Comparison of ENCODE assay signal across 10 mouse cellular contexts in genomic region chr3:104303577-104303976, GRCm38 (mm10).
DNase-seq lines count a peak whose midpoint lies in the region; ATAC-seq and TF ChIP-seq lines count a peak whose summit lies in the region.
"Had no signal": no experiment of that assay in that cellular context is flagged by ENCODE, and none has a peak within 500 bp of the region (broad histone marks: within the 10 kb centered on the region; RNA-seq: fewer than 3 reads in every experiment).

No protein-coding gene starts in this region.

- H3K27ac ChIP-seq in lung, embryonic 14.5 days (ENCODE audit: low read depth): no peak overlapping the region
- H3K27ac ChIP-seq in forebrain, postnatal 0 days (ENCODE audit: low read depth, low read length): no peak overlapping the region
- H3K27ac ChIP-seq in midbrain, embryonic 11.5 days (ENCODE audit: low read depth, low read length): no peak overlapping the region
- H3K27ac ChIP-seq: liver, embryonic 13.5 days had no signal

- ATAC-seq in frontal cortex, adult (ENCODE audit: low TSS enrichment): 0 out of 2 replicates have a peak, but pooled peaks have one; percentile 44
- ATAC-seq in lung, embryonic 14.5 days (ENCODE audit: insufficient read depth): no peak
- no peak for ATAC-seq in forebrain, postnatal 0 days
- no peak for ATAC-seq in midbrain, embryonic 11.5 days (ENCODE audit: low FRiP score)

- no peak for DNase-seq in frontal cortex, adult 2 months (ENCODE audit: extremely low spot score in 1 of 2, low spot score in 1 of 2)
- peak; percentile 31 for DNase-seq in lung, embryonic 14.5 days
- no peak for DNase-seq in lung, postnatal 4 days
- peak; percentile 17 for DNase-seq in gastrocnemius, postnatal 25 days
- peak; percentile 85 for DNase-seq in kidney, postnatal 14 days
- no peak for DNase-seq in forebrain, postnatal 0 days
- no peak for DNase-seq in midbrain, embryonic 11.5 days (ENCODE audit: low spot score, missing footprints)
- DNase-seq: liver, embryonic 13.5 days; thymus, postnatal 36 days had no signal

- H3K27me3 ChIP-seq in lung, embryonic 14.5 days (ENCODE audit: insufficient read depth, low read length): no peaks in the 10 kb centered on the region
- no peaks in the 10 kb centered on the region; the same call in 1 of the 2 replicates for H3K27me3 ChIP-seq in forebrain, postnatal 0 days (ENCODE audit: insufficient read depth, low read length)
- no peaks in the 10 kb centered on the region for H3K27me3 ChIP-seq in midbrain, embryonic 11.5 days (ENCODE audit: control insufficient read depth, insufficient read depth, low read length)
- H3K27me3 ChIP-seq: liver, embryonic 13.5 days had no signal

- H3K36me3 ChIP-seq in lung, embryonic 14.5 days (ENCODE audit: insufficient read depth): no peaks in the 10 kb centered on the region
- H3K36me3 ChIP-seq in forebrain, postnatal 0 days (ENCODE audit: insufficient read depth): no peaks in the 10 kb centered on the region
- H3K36me3 ChIP-seq in midbrain, embryonic 11.5 days (ENCODE audit: control insufficient read depth, insufficient read depth, low read length): no peaks in the 10 kb centered on the region
- H3K36me3 ChIP-seq: liver, embryonic 13.5 days had no signal

- no peak overlapping the region for H3K4me2 ChIP-seq in lung, embryonic 14.5 days
- H3K4me2 ChIP-seq in forebrain, postnatal 0 days (ENCODE audit: low read depth): no peak overlapping the region
- H3K4me2 ChIP-seq in midbrain, embryonic 11.5 days: no peak overlapping the region
- H3K4me2 ChIP-seq: liver, embryonic 13.5 days had no signal

- H3K4me1 ChIP-seq in lung, embryonic 14.5 days (ENCODE audit: insufficient read depth): no peaks in the 10 kb centered on the region; the same call in 1 of the 2 replicates
- H3K4me1 ChIP-seq in forebrain, postnatal 0 days (ENCODE audit: insufficient read depth): 0 out of 2 replicates have a peak, but pooled peaks cover 8% of the 10 kb centered on the region
- peaks cover 15% of the 10 kb centered on the region for H3K4me1 ChIP-seq in midbrain, embryonic 11.5 days (ENCODE audit: control insufficient read depth, insufficient read depth, low read length)
- H3K4me1 ChIP-seq: liver, embryonic 13.5 days had no signal

- no peak for TF ChIP-seq CTCF in lung, embryonic 14.5 days (IDR thresholded peaks at IDR 0.05; ENCODE audit: low read depth)
- TF ChIP-seq CTCF in forebrain, postnatal 0 days (IDR thresholded peaks at IDR 0.05; ENCODE audit: low read depth): no peak

- no peak overlapping the region for H3K4me3 ChIP-seq in lung, embryonic 14.5 days (ENCODE audit: low read depth, low read length)
- H3K4me3 ChIP-seq in forebrain, postnatal 0 days (ENCODE audit: low read depth, low read length): no peak overlapping the region
- no peak overlapping the region for H3K4me3 ChIP-seq in midbrain, embryonic 11.5 days (ENCODE audit: low read depth, low read length)
- H3K4me3 ChIP-seq: liver, embryonic 13.5 days had no signal

- no peaks in the 10 kb centered on the region for H3K9me3 ChIP-seq in lung, embryonic 14.5 days (ENCODE audit: low read depth, low read length)
- H3K9me3 ChIP-seq in forebrain, postnatal 0 days (ENCODE audit: low read length): no peaks in the 10 kb centered on the region
- H3K9me3 ChIP-seq in midbrain, embryonic 11.5 days (ENCODE audit: control insufficient read depth, low read length): no peaks in the 10 kb centered on the region
- H3K9me3 ChIP-seq: liver, embryonic 13.5 days had no signal

- no peak overlapping the region for H3K9ac ChIP-seq in lung, embryonic 14.5 days
- H3K9ac ChIP-seq in forebrain, postnatal 0 days: no peak overlapping the region
- H3K9ac ChIP-seq in midbrain, embryonic 11.5 days (ENCODE audit: low read length): no peak overlapping the region
- H3K9ac ChIP-seq: liver, embryonic 13.5 days had no signal

- 75% methylated on average over 7 of the region's 7 CpGs for WGBS in lung, embryonic 14.5 days
- WGBS in forebrain, postnatal 0 days: 55% methylated on average over 7 of the region's 7 CpGs
- 81% methylated on average over 7 of the region's 7 CpGs for WGBS in midbrain, embryonic 11.5 days

Comparison
In these comparisons a context has a peak if more than half of its experiments do, and no peak if none do; other contexts are left out.
1. DNase-seq: peak in lung, embryonic 14.5 days (single experiment), gastrocnemius, postnatal 25 days (single experiment) and kidney, postnatal 14 days (single experiment); none in frontal cortex, adult 2 months (0 of 2), lung, postnatal 4 days (0 of 2), forebrain, postnatal 0 days (single experiment) and midbrain, embryonic 11.5 days (single experiment).